Mouse (Mus musculus): ENCODE measurements around the gene Edc3.
A peak's percentile ranks its signal among the peaks of the same experiment; 100 is the strongest.

DNA sequence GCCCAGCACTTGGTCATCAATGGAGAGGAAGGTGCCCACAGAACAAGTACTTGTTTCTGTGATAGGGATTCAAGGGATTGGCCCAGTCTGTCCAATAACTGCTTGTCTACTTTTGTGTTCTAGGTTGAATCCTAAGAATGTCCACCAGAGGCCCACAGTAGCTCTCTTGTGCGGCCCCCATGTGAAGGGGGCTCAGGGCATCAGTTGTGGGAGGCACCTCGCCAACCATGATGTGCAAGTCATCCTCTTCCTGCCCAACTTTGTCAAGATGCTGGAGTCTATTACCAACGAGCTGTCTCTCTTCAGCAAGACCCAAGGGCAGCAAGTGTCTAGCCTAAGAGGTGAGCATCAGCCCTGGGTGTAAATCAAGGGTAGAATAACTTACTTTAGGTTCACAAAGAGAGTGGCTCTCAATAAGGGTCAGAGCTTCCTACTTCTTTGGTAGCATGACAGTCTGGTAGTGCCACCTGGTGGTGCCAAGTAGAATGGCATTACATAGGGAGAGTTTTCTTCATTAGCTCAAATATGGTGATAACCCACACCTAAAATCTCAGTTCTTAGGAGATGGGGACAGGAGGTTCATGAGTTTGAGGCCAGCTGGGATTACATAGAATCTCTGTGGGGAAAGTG, 36.2 kb downstream of the Edc3 start:
- TF ChIP-seq CTCF (IDR thresholded peaks at IDR 0.05; ENCODE audit: extremely low read depth, insufficient read depth, low read length) (peak; percentile 81), POLR2A (IDR thresholded peaks at IDR 0.05; ENCODE audit: extremely low read depth, insufficient read depth, low read length) (no peak)
